Mouse (Mus musculus): Measurements from ENCODE around the gene Slc2a1. TPM values are rescaled to one million over a fixed set of nuclear protein-coding genes. Genes with fewer than 3 reads are reported as not detected.

Slc2a1 gene
- polyA plus RNA-seq, 1 experiment, result 49.0 TPM

DNA sequence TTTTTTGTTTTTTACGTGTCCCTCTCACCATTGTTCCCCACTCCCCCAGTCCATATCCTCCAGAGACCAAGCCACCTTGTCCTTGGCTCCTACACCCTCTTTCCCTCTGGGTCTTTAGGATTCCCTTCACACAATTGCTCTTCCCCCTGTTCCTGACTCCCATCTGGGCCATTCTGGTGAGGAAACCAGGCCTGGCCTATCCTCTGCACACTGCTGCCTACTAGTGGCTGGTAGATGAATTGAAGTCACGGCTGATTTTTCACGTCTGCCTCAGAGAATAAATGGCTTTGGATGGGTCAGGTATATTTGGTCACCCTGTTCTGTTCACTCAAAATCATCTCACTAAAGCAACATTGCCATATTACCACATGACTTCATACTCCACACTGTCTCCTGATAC lies 31.6 kb downstream of the Slc2a1 start:
- H3ac ChIP-seq (ENCODE audit: control insufficient read depth, insufficient read length, low read depth), result no peak overlapping the region

GRCm38 (mm10) chr4:119141191-119141590 lies 32.7 kb downstream of the Slc2a1 start:
- Histone ChIP-seq H3ac (ENCODE audit: control insufficient read depth, insufficient read length, low read depth) (no peak overlapping the region), H3K79me3 (ENCODE audit: low read depth) (no peaks in the 10 kb centered on the region), H3K4me3 (ENCODE audit: insufficient read depth, poor library complexity, severe bottlenecking) (no peak overlapping the region), H3K36me3 (ENCODE audit: control insufficient read depth, insufficient read depth) (peaks cover 20% of the 10 kb centered on the region), H3K27me3 (ENCODE audit: control insufficient read depth, insufficient read depth, insufficient read length) (no peaks in the 10 kb centered on the region), H3K79me2 (ENCODE audit: control insufficient read depth, insufficient read depth) (no peaks in the 10 kb centered on the region)
- TF ChIP-seq CEBPB (IDR thresholded peaks at IDR 0.05; ENCODE audit: low read depth) (no peak), MYOD1 (IDR thresholded peaks at IDR 0.05; ENCODE audit: control insufficient read depth, insufficient read length, low read depth) (peak; percentile 50)

More for the DNA sequence above, 31.6 kb downstream of the Slc2a1 start:
- TF ChIP-seq MYOD1 (IDR thresholded peaks at IDR 0.05; ENCODE audit: control insufficient read depth, insufficient read length, low read depth), result no peak
- peak; percentile 7 for TF ChIP-seq CTCF (IDR thresholded peaks at IDR 0.05; ENCODE audit: control insufficient read depth, insufficient read depth, insufficient read length)
- Histone ChIP-seq H3K79me2 (ENCODE audit: control insufficient read depth, insufficient read depth) (no peaks in the 10 kb centered on the region), H3K36me3 (ENCODE audit: control insufficient read depth, insufficient read depth) (peaks cover 31% of the 10 kb centered on the region), H3K79me3 (ENCODE audit: low read depth) (no peaks in the 10 kb centered on the region), H3K4me3 (ENCODE audit: insufficient read depth, poor library complexity, severe bottlenecking) (no peak overlapping the region), H3K27me3 (ENCODE audit: control insufficient read depth, insufficient read depth, insufficient read length) (no peaks in the 10 kb centered on the region)

DNA sequence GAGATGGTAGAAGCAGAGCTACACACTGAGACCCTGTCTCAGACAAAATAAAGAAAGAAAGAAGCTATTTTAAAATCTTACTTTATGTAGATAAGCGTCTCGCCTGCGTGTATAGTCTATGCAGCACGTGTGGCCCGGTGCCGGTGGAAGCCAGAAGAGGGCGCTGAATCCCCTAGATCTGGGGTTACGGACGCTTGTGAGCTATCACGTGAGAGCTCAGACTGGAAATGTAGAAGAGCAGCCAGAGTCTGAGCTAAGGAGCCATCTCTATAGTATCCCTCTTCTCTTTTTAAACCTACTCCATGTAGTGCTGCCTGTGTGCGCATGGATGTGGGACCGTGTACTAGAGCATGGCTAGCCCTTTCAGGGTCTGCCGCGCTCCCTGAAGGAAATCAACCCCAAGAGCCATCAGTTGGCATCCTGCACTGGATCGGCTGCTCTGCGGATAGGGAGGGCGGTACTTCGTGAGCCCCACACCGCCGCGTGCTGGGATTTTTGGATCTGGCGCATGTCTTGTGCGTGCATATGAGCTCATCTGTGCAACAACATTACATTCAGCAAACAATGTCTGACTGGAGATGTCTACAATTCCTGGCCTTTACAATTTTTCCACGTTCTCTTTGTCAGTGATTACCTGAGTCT lies 33.8 kb downstream of the Slc2a1 start:
- Histone ChIP-seq H3K36me3 (ENCODE audit: control insufficient read depth, insufficient read depth) (peaks cover 9% of the 10 kb centered on the region), H3K27me3 (ENCODE audit: control insufficient read depth, insufficient read depth, insufficient read length) (no peaks in the 10 kb centered on the region), H3K79me3 (ENCODE audit: low read depth) (no peaks in the 10 kb centered on the region), H3K79me2 (ENCODE audit: control insufficient read depth, insufficient read depth) (no peaks in the 10 kb centered on the region), H3K4me3 (ENCODE audit: insufficient read depth, poor library complexity, severe bottlenecking) (no peak overlapping the region), H3ac (ENCODE audit: control insufficient read depth, insufficient read length, low read depth) (no peak overlapping the region)
- TF ChIP-seq MYOG (IDR thresholded peaks at IDR 0.05; ENCODE audit: control insufficient read depth, extremely low read depth, insufficient read length) (no peak), MAX (IDR thresholded peaks at IDR 0.05) (no peak), USF1 (IDR thresholded peaks at IDR 0.05; ENCODE audit: low read depth) (no peak), CEBPB (IDR thresholded peaks at IDR 0.05; ENCODE audit: low read depth) (no peak), CTCF (IDR thresholded peaks at IDR 0.05; ENCODE audit: control insufficient read depth, insufficient read depth, insufficient read length) (no peak), FOSL1 (IDR thresholded peaks at IDR 0.05; ENCODE audit: insufficient read depth, low read length, poor library complexity, severe bottlenecking) (no peak), MYOD1 (IDR thresholded peaks at IDR 0.05; ENCODE audit: control insufficient read depth, insufficient read length, low read depth) (no peak)

- Histone ChIP-seq H3K79me3 (ENCODE audit: low read depth) (no peaks in the 10 kb centered on the region), H3K27me3 (ENCODE audit: control insufficient read depth, insufficient read depth, insufficient read length) (no peaks in the 10 kb centered on the region), H3ac (ENCODE audit: control insufficient read depth, insufficient read length, low read depth) (no peak overlapping the region), H3K36me3 (ENCODE audit: control insufficient read depth, insufficient read depth) (no peaks in the 10 kb centered on the region), H3K79me2 (ENCODE audit: control insufficient read depth, insufficient read depth) (no peaks in the 10 kb centered on the region), H3K4me3 (ENCODE audit: insufficient read depth, poor library complexity, severe bottlenecking) (no peak overlapping the region)
- TF ChIP-seq FOSL1 (IDR thresholded peaks at IDR 0.05; ENCODE audit: insufficient read depth, low read length, poor library complexity, severe bottlenecking) (peak; percentile 48), CEBPB (IDR thresholded peaks at IDR 0.05; ENCODE audit: low read depth) (no peak), MAX (IDR thresholded peaks at IDR 0.05) (no peak), MYOD1 (IDR thresholded peaks at IDR 0.05; ENCODE audit: control insufficient read depth, insufficient read length, low read depth) (no peak)
Measured at GRCm38 (mm10) chr4:119146816-119147215, 38.3 kb downstream of the Slc2a1 start.

DNA sequence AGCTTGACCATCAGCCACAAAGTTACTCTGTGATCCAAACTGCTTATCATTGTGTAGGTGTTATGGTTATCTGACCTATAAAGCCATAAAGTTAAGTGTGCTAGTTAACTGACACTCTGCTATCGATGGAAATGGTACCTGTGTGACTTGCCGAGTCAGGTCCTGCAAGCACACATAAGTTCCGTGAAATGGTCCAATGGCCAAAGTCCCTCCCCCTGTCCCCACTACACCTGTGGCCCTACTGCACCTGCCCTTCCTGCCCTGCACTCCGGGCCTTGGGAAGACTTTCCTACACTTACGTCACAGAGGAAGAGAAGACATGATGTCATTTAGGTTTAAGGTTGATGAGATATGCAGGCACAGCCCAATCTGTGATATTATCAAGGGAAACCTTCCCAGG lies 38.8 kb downstream of the Slc2a1 start:
- Histone ChIP-seq H3K27me3 (ENCODE audit: control insufficient read depth, insufficient read depth, insufficient read length) (no peaks in the 10 kb centered on the region), H3K4me3 (ENCODE audit: insufficient read depth, poor library complexity, severe bottlenecking) (no peak overlapping the region), H3K79me3 (ENCODE audit: low read depth) (no peaks in the 10 kb centered on the region), H3K36me3 (ENCODE audit: control insufficient read depth, insufficient read depth) (no peaks in the 10 kb centered on the region), H3K79me2 (ENCODE audit: control insufficient read depth, insufficient read depth) (no peaks in the 10 kb centered on the region), H3ac (ENCODE audit: control insufficient read depth, insufficient read length, low read depth) (no peak overlapping the region)
- TF ChIP-seq MYOG (IDR thresholded peaks at IDR 0.05; ENCODE audit: control insufficient read depth, extremely low read depth, insufficient read length), result no peak
- no peak for TF ChIP-seq USF1 (IDR thresholded peaks at IDR 0.05; ENCODE audit: low read depth)
- TF ChIP-seq FOSL1 (IDR thresholded peaks at IDR 0.05; ENCODE audit: insufficient read depth, low read length, poor library complexity, severe bottlenecking), result no peak
- no peak for TF ChIP-seq CEBPB (IDR thresholded peaks at IDR 0.05; ENCODE audit: low read depth)
- no peak for TF ChIP-seq CTCF (IDR thresholded peaks at IDR 0.05; ENCODE audit: control insufficient read depth, insufficient read depth, insufficient read length)
- no peak for TF ChIP-seq MAX (IDR thresholded peaks at IDR 0.05)
- TF ChIP-seq MYOD1 (IDR thresholded peaks at IDR 0.05; ENCODE audit: control insufficient read depth, insufficient read length, low read depth), result no peak

DNA sequence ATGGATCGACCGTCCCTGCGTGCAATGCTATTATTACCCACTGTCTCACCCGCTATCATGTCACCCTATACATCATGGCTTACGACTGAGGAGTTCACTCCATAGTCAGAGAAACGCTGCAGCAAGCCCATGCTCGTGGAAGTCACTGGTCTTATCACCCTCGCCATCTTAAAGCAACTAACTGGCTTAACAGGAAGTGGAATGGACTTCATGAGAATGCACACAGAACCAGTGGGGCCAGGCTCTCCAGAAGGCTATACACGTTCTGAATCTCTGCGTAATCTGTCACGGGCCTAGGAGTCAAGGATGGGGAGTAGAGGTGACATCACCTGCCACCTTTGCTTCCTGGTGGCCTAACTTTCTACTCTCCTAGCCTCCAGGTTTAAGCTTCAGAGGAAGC lies 40.2 kb downstream of the Slc2a1 start:
- Histone ChIP-seq H3K79me3 (ENCODE audit: low read depth) (no peaks in the 10 kb centered on the region), H3K79me2 (ENCODE audit: control insufficient read depth, insufficient read depth) (no peaks in the 10 kb centered on the region), H3K27me3 (ENCODE audit: control insufficient read depth, insufficient read depth, insufficient read length) (no peaks in the 10 kb centered on the region), H3ac (ENCODE audit: control insufficient read depth, insufficient read length, low read depth) (no peak overlapping the region), H3K4me3 (ENCODE audit: insufficient read depth, poor library complexity, severe bottlenecking) (no peak overlapping the region), H3K36me3 (ENCODE audit: control insufficient read depth, insufficient read depth) (no peaks in the 10 kb centered on the region)
- no peak for TF ChIP-seq MYOG (IDR thresholded peaks at IDR 0.05; ENCODE audit: control insufficient read depth, extremely low read depth, insufficient read length)
- no peak for TF ChIP-seq USF1 (IDR thresholded peaks at IDR 0.05; ENCODE audit: low read depth)
- no peak for TF ChIP-seq MYOD1 (IDR thresholded peaks at IDR 0.05; ENCODE audit: control insufficient read depth, insufficient read length, low read depth)
- no peak for TF ChIP-seq FOSL1 (IDR thresholded peaks at IDR 0.05; ENCODE audit: insufficient read depth, low read length, poor library complexity, severe bottlenecking)
- TF ChIP-seq CTCF (IDR thresholded peaks at IDR 0.05; ENCODE audit: control insufficient read depth, insufficient read depth, insufficient read length), result no peak
- TF ChIP-seq MAX (IDR thresholded peaks at IDR 0.05), result no peak
- no peak for TF ChIP-seq CEBPB (IDR thresholded peaks at IDR 0.05; ENCODE audit: low read depth)

All from C2C12 (cell line).